Mouse (Mus musculus) forebrain, embryonic 12.5 days (tissue): ENCODE data around the gene Ubtd1. TPM values are rescaled to one million over a fixed set of nuclear protein-coding genes. Genes with fewer than 3 reads are reported as not detected.

ENCODE experiments used
- ATAC-seq: fragments of 200-750 bp; cut with Nextera tagmentation; 2 replicates; pipeline ENCODE4 v1.8.0; 2017; ENCODE audit warnings: moderate TSS enrichment; ENCODE audit not compliant: low FRiP score
- H3K27ac ChIP-seq: fragments of 300-500 bp; sonication (generic); 2 replicates; pipeline ENCODE4 v1.5.1; 2016; ENCODE audit warnings: mild to moderate bottlenecking
- H3K27me3 ChIP-seq: fragments of 300-500 bp; sonication (generic); 2 replicates; pipeline ENCODE4 v1.6.1; 2016; ENCODE audit warnings: mild to moderate bottlenecking
- H3K36me3 ChIP-seq: fragments of 300-500 bp; sonication (generic); replicated peaks from 2 replicates; pipeline ENCODE4 v1.6.1; 2016; ENCODE audit warnings: mild to moderate bottlenecking
- H3K4me1 ChIP-seq: fragments of 300-500 bp; sonication (generic); 2 replicates; pipeline ENCODE4 v1.6.1; 2016
- H3K4me2 ChIP-seq: fragments of 300-500 bp; sonication (generic); 2 replicates; pipeline ENCODE4 v1.6.1; 2016; ENCODE audit warnings: mild to moderate bottlenecking, moderate library complexity
- H3K4me3 ChIP-seq: fragments of 300-500 bp; sonication (generic); replicated peaks from 2 replicates; pipeline ENCODE4 v1.5.1; 2016; ENCODE audit warnings: mild to moderate bottlenecking
- H3K9ac ChIP-seq: fragments of 300-500 bp; sonication (generic); 2 replicates; pipeline ENCODE4 v1.6.1; 2016; ENCODE audit warnings: mild to moderate bottlenecking
- H3K9me3 ChIP-seq: fragments of 300-500 bp; sonication (generic); 2 replicates; pipeline ENCODE4 v1.6.1; 2016
- WGBS: fragments of 180-500 bp; shearing (Covaris S2); methylation state at CpG from one replicate; pipeline ENCODE4 v1.1.7; 2016; 5-methylcytosine and 5-hydroxymethylcytosine counted together
- polyA plus RNA-seq: library from polyadenylated mRNA; unstranded; fragments of >200 nt; fragmentation: Nextera tagmentation; extraction: Ambion mirVana; gene quantifications from 2 replicates; pipeline ENCODE4 v1.2.1, GENCODE M21; 2016

Gene Ubtd1
- 7.1 and 7.8 TPM in 2 replicates for polyA plus RNA-seq

GRCm38 (mm10) chr19:41981595-41981927 lies at the start of gene Ubtd1:
Ubtd1 (plus strand) TSS chr19:41981763.
- Histone ChIP-seq H3K36me3 (no peaks in the 10 kb centered on the region), H3K9ac (peak within 1 kb of the TSS; percentile 76), H3K4me3 (peak within 1 kb of the TSS; percentile 70), H3K9me3 (no peaks in the 10 kb centered on the region), H3K4me2 (peak within 1 kb of the TSS; percentile 100), H3K27ac (peak within 1 kb of the TSS; percentile 82), H3K4me1 (peaks cover 24% of the 10 kb centered on the region), H3K27me3 (peaks cover 22% of the 10 kb centered on the region)
- no peak for ATAC-seq
- WGBS: under 1% methylated on average over 33 of the region's 33 CpGs

- under 1% methylated on average over 28 of the region's 28 CpGs for WGBS
- H3K27ac ChIP-seq: peak overlapping the region; percentile 5; the same call in 1 of the 2 replicates
- peaks cover 35% of the 10 kb centered on the region for H3K36me3 ChIP-seq
Observed at GRCm38 (mm10) chr19:41932686-41933085, 48.9 kb upstream of the Ubtd1 start.

GRCm38 (mm10) chr19:41933179-41934086 lies 48.1 kb upstream of the Ubtd1 start, which contains the start of the genes Exosc1 and Zdhhc16:
Exosc1 (minus strand) TSS chr19:41933423.
Zdhhc16 (plus strand) TSS chr19:41933480.
- Histone ChIP-seq H3K4me3 (peak within 1 kb of the TSS; percentile 80), H3K27ac (peak within 1 kb of the TSS; percentile 5), H3K9me3 (no peaks in the 10 kb centered on the region), H3K4me1 (peaks cover 19% of the 10 kb centered on the region), H3K27me3 (no peaks in the 10 kb centered on the region), H3K4me2 (peak within 1 kb of the TSS; percentile 92), H3K36me3 (peaks cover 34% of the 10 kb centered on the region), H3K9ac (peak within 1 kb of the TSS; percentile 72)
- ATAC-seq: peak; percentile 100
- WGBS: under 1% methylated on average over 47 of the region's 47 CpGs

More at GRCm38 (mm10) chr19:41932686-41933085, 48.9 kb upstream of the Ubtd1 start:
- H3K4me3 ChIP-seq: peak overlapping the region; percentile 80
- H3K4me2 ChIP-seq: peak overlapping the region; percentile 92
- H3K4me1 ChIP-seq: peaks cover 19% of the 10 kb centered on the region
- H3K9ac ChIP-seq: peak overlapping the region; percentile 72
- H3K9me3 ChIP-seq: no peaks in the 10 kb centered on the region
- H3K27me3 ChIP-seq: no peaks in the 10 kb centered on the region
- 0 out of 2 replicates have a peak, but pooled peaks have one; percentile 30 for ATAC-seq

- H3K4me1 ChIP-seq: peaks cover 19% of the 10 kb centered on the region
- no peak overlapping the region; the same call in 1 of the 2 replicates for H3K27ac ChIP-seq
- H3K36me3 ChIP-seq: peaks cover 32% of the 10 kb centered on the region
- no peaks in the 10 kb centered on the region for H3K9me3 ChIP-seq
- H3K4me3 ChIP-seq: peak overlapping the region; percentile 80
- no peaks in the 10 kb centered on the region for H3K27me3 ChIP-seq
- H3K4me2 ChIP-seq: peak overlapping the region; percentile 64
- no peak for ATAC-seq
- WGBS: 44% methylated on average over 6 of the region's 6 CpGs
- H3K9ac ChIP-seq: peak overlapping the region; percentile 72
Observed at GRCm38 (mm10) chr19:41934124-41934523, 47.4 kb upstream of the Ubtd1 start.

- ATAC-seq: no peak
- WGBS: 100% methylated on average over 1 of the region's 1 CpGs
- H3K27ac ChIP-seq: no peak overlapping the region
- H3K36me3 ChIP-seq: peaks cover 40% of the 10 kb centered on the region
- no peak overlapping the region for H3K9ac ChIP-seq
- H3K4me3 ChIP-seq: no peak overlapping the region
- H3K9me3 ChIP-seq: no peaks in the 10 kb centered on the region
- no peak overlapping the region for H3K4me2 ChIP-seq
- H3K4me1 ChIP-seq: peaks cover 19% of the 10 kb centered on the region
- no peaks in the 10 kb centered on the region for H3K27me3 ChIP-seq
Observed at GRCm38 (mm10) chr19:41935921-41936320, 45.6 kb upstream of the Ubtd1 start.

- H3K9ac ChIP-seq: no peak overlapping the region
- ATAC-seq: no peak
Observed at GRCm38 (mm10) chr19:41938539-41938938, 43.0 kb upstream of the Ubtd1 start.

GRCm38 (mm10) chr19:41943841-41944240 lies 37.7 kb upstream of the Ubtd1 start:
- WGBS: 93% methylated on average over 7 of the region's 7 CpGs
- H3K27ac ChIP-seq: no peak overlapping the region
- no peaks in the 10 kb centered on the region for H3K27me3 ChIP-seq
- no peak overlapping the region for H3K4me2 ChIP-seq
- H3K4me1 ChIP-seq: no peaks in the 10 kb centered on the region
- no peak overlapping the region for H3K4me3 ChIP-seq
- H3K9ac ChIP-seq: no peak overlapping the region
- no peaks in the 10 kb centered on the region for H3K9me3 ChIP-seq
- peaks cover 95% of the 10 kb centered on the region for H3K36me3 ChIP-seq
- no peak for ATAC-seq

More at GRCm38 (mm10) chr19:41938539-41938938, 43.0 kb upstream of the Ubtd1 start:
- Histone ChIP-seq H3K27me3 (no peaks in the 10 kb centered on the region), H3K4me3 (no peak overlapping the region), H3K36me3 (peaks cover 62% of the 10 kb centered on the region), H3K4me2 (no peak overlapping the region), H3K9me3 (no peaks in the 10 kb centered on the region), H3K4me1 (peaks cover 9% of the 10 kb centered on the region), H3K27ac (no peak overlapping the region)
- WGBS: 85% methylated on average over 5 of the region's 5 CpGs

GRCm38 (mm10) chr19:41952287-41952686 lies 29.3 kb upstream of the Ubtd1 start:
- H3K4me2 ChIP-seq: no peak overlapping the region
- no peak overlapping the region for H3K4me3 ChIP-seq
- H3K4me1 ChIP-seq: no peaks in the 10 kb centered on the region
- no peaks in the 10 kb centered on the region for H3K9me3 ChIP-seq
- no peak overlapping the region for H3K27ac ChIP-seq
- peaks cover 95% of the 10 kb centered on the region for H3K36me3 ChIP-seq
- 86% methylated on average over 4 of the region's 4 CpGs for WGBS
- H3K27me3 ChIP-seq: no peaks in the 10 kb centered on the region
- no peak overlapping the region for H3K9ac ChIP-seq
- no peak for ATAC-seq

GRCm38 (mm10) chr19:41953574-41953973 lies 28.0 kb upstream of the Ubtd1 start:
- H3K4me2 ChIP-seq: no peak overlapping the region
- no peaks in the 10 kb centered on the region for H3K9me3 ChIP-seq

GRCm38 (mm10) chr19:41969618-41970017 lies 11.9 kb upstream of the Ubtd1 start:
- H3K9me3 ChIP-seq: no peaks in the 10 kb centered on the region
- H3K27ac ChIP-seq: no peak overlapping the region
- no peak overlapping the region for H3K4me3 ChIP-seq
- no peak overlapping the region for H3K9ac ChIP-seq
- WGBS: 97% methylated on average over 7 of the region's 7 CpGs
- peaks cover 7% of the 10 kb centered on the region for H3K4me1 ChIP-seq
- no peak overlapping the region for H3K4me2 ChIP-seq
- no peak for ATAC-seq
- H3K27me3 ChIP-seq: no peaks in the 10 kb centered on the region
- H3K36me3 ChIP-seq: peaks cover 41% of the 10 kb centered on the region

More at GRCm38 (mm10) chr19:41953574-41953973, 28.0 kb upstream of the Ubtd1 start:
- Histone ChIP-seq H3K27ac (no peak overlapping the region), H3K36me3 (peaks cover 91% of the 10 kb centered on the region), H3K9ac (no peak overlapping the region), H3K27me3 (no peaks in the 10 kb centered on the region), H3K4me1 (no peaks in the 10 kb centered on the region), H3K4me3 (no peak overlapping the region)
- 94% methylated on average over 3 of the region's 3 CpGs for WGBS
- no peak for ATAC-seq

GRCm38 (mm10) chr19:41973891-41974794 lies 7.4 kb upstream of the Ubtd1 start:
- Histone ChIP-seq H3K9ac (no peak overlapping the region), H3K9me3 (no peaks in the 10 kb centered on the region), H3K36me3 (0 out of 2 replicates have a peak, but pooled peaks cover 4% of the 10 kb centered on the region), H3K27ac (peak overlapping the region; percentile 25; the same call in 1 of the 2 replicates), H3K27me3 (no peaks in the 10 kb centered on the region), H3K4me1 (peaks cover 13% of the 10 kb centered on the region), H3K4me3 (no peak overlapping the region), H3K4me2 (no peak overlapping the region)
- no peak for ATAC-seq
- 60% methylated on average over 13 of the region's 13 CpGs for WGBS

GRCm38 (mm10) chr19:41980422-41980818 lies 1.1 kb upstream of the Ubtd1 start:
- Histone ChIP-seq H3K4me3 (peak overlapping the region; percentile 70), H3K27ac (peak overlapping the region; percentile 82), H3K9ac (peak overlapping the region; percentile 69), H3K4me1 (peaks cover 24% of the 10 kb centered on the region), H3K9me3 (no peaks in the 10 kb centered on the region), H3K27me3 (peaks cover 22% of the 10 kb centered on the region), H3K36me3 (no peaks in the 10 kb centered on the region), H3K4me2 (peak overlapping the region; percentile 100)
- under 1% methylated on average over 16 of the region's 16 CpGs for WGBS
- peak; percentile 2; the same call in 1 of the 2 replicates for ATAC-seq
